ENCODE assay signal across 8 mouse cellular contexts in the genomic region with DNA sequence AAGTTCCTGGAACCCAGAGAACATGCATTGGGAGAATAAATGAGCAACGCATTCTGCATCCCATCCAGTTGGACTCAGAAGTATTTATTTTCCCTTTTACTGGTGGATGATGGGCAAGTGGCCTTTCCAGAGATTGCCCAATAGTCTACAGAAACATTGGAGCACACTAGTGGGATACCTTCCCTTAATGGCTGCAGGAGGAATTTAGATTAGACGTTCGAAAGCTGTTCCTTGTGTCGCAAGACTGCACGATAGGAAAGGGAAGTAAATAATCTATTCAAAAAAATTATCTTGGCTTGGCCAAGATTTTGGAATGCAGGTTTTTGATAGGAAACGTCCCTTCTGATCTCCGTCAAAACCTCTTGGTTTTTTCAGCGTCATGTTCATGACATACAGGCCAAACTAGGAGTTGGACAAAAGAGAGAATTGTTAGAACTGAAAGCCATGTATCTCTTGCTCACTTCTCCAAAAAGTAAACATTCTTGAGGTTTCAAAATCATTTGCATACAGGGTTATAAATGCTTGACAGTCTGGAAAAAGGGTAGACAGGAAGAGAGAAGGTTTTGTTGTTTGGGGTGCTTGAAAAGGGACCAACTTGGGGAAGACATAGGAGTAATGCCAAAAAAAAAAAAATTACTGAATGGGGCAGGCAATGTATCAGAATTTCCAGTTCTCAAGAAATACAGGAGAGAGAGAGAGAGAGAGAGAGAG. TPM values are rescaled to one million over a fixed set of nuclear protein-coding genes. Genes with fewer than 3 reads are reported as not detected.
DNase-seq lines count a peak whose midpoint lies in the region; ATAC-seq and TF ChIP-seq lines count a peak whose summit lies in the region.

No protein-coding gene starts in this region.

- 0 out of 2 replicates have a peak, but pooled peaks cover 2% of the 10 kb centered on the region for H3K4me1 ChIP-seq in spleen, adult 2 months (ENCODE audit: control insufficient read depth, insufficient read depth, insufficient read length)
- H3K4me1 ChIP-seq in heart, embryonic 13.5 days = peaks cover 43% of the 10 kb centered on the region
- peaks cover 73% of the 10 kb centered on the region for H3K4me1 ChIP-seq in liver, embryonic 15.5 days (replicated peaks)
- peaks cover 5% of the 10 kb centered on the region; the same call in 1 of the 2 replicates for H3K4me1 ChIP-seq in stomach, embryonic 14.5 days (ENCODE audit: control insufficient read depth, insufficient read depth, low read length)

- H3K36me3 ChIP-seq in spleen, adult 2 months (ENCODE audit: control insufficient read depth, insufficient read depth, low read length) = no peaks in the 10 kb centered on the region
- H3K36me3 ChIP-seq in heart, embryonic 13.5 days = no peaks in the 10 kb centered on the region; the same call in 1 of the 2 replicates
- no peaks in the 10 kb centered on the region for H3K36me3 ChIP-seq in liver, embryonic 15.5 days (replicated peaks)
- peaks cover 3% of the 10 kb centered on the region; the same call in 1 of the 2 replicates for H3K36me3 ChIP-seq in stomach, embryonic 14.5 days (ENCODE audit: control insufficient read depth, insufficient read depth, low read length)

- intact Hi-C loops in gastrocnemius, postnatal 14 days (cut with DNase I; ENCODE audit: low total_unique reads) = no loop called here

- no peak for ATAC-seq in heart, embryonic 13.5 days (ENCODE audit: extremely low read depth, insufficient number of reproducible peaks, low FRiP score, low TSS enrichment)
- no peak for ATAC-seq in liver, embryonic 15.5 days (ENCODE audit: insufficient read depth)
- ATAC-seq in stomach, embryonic 14.5 days (ENCODE audit: insufficient number of reproducible peaks, insufficient read depth, low FRiP score, low read depth) = no peak

- DNase-seq in spleen, adult 2 months (ENCODE audit: low read depth in 1 of 2, low spot score in 2 of 2) = peak in 1 of 2 experiments; percentile 8
- no peak for DNase-seq in spleen, postnatal 10 days (ENCODE audit: low spot score in 2 of 2)
- DNase-seq in gastrocnemius, postnatal 14 days = no peak
- no peak for DNase-seq in embryo, embryonic 10.5 days (ENCODE audit: low spot score)
- DNase-seq in MN1 (ENCODE audit: low spot score) = no peak

- no peak overlapping the region; the same call in 1 of the 2 replicates for H3K27ac ChIP-seq in spleen, adult 2 months (ENCODE audit: insufficient read depth, low read length)
- H3K27ac ChIP-seq in heart, embryonic 13.5 days (replicated peaks) = peak overlapping the region; percentile 99
- H3K27ac ChIP-seq in liver, embryonic 15.5 days (replicated peaks) = peak overlapping the region; percentile 96
- H3K27ac ChIP-seq in stomach, embryonic 14.5 days (ENCODE audit: low read length) = no peak overlapping the region

- no peaks in the 10 kb centered on the region for H3K9me3 ChIP-seq in heart, embryonic 13.5 days
- no peaks in the 10 kb centered on the region for H3K9me3 ChIP-seq in liver, embryonic 15.5 days (replicated peaks)
- H3K9me3 ChIP-seq in stomach, embryonic 14.5 days (ENCODE audit: control insufficient read depth, low read depth, low read length) = no peaks in the 10 kb centered on the region

- 68% methylated on average over 8 of the region's 8 CpGs for WGBS in spleen, adult 2 months
- 52% methylated on average over 8 of the region's 8 CpGs for WGBS in heart, embryonic 13.5 days
- WGBS in liver, embryonic 15.5 days (ENCODE audit: insufficient replicate concordance) = 30% methylated on average over 8 of the region's 8 CpGs
- 78% methylated on average over 8 of the region's 8 CpGs for WGBS in stomach, embryonic 14.5 days

- peak overlapping the region; percentile 92 for H3K4me2 ChIP-seq in heart, embryonic 13.5 days
- H3K4me2 ChIP-seq in liver, embryonic 15.5 days = peak overlapping the region; percentile 98
- peak overlapping the region; percentile 86 for H3K4me2 ChIP-seq in stomach, embryonic 14.5 days (replicated peaks; ENCODE audit: low read depth, low read length)

- no peak for TF ChIP-seq POLR2A in spleen, adult 2 months (IDR thresholded peaks at IDR 0.05; ENCODE audit: low read depth, low read length)

- H3K27me3 ChIP-seq in spleen, adult 2 months (ENCODE audit: control insufficient read depth, insufficient read depth, low read length) = no peaks in the 10 kb centered on the region
- no peaks in the 10 kb centered on the region for H3K27me3 ChIP-seq in heart, embryonic 13.5 days (replicated peaks)
- no peaks in the 10 kb centered on the region for H3K27me3 ChIP-seq in liver, embryonic 15.5 days
- no peaks in the 10 kb centered on the region for H3K27me3 ChIP-seq in stomach, embryonic 14.5 days (ENCODE audit: control insufficient read depth, insufficient read depth, low read length)

- peak overlapping the region; percentile 91 for H3K9ac ChIP-seq in heart, embryonic 13.5 days
- peak overlapping the region; percentile 88; the same call in 1 of the 2 replicates for H3K9ac ChIP-seq in liver, embryonic 15.5 days
- no peak overlapping the region for H3K9ac ChIP-seq in stomach, embryonic 14.5 days (replicated peaks; ENCODE audit: low read depth, low read length)

- peak overlapping the region; percentile 98; the same call in 1 of the 2 replicates for H3K4me3 ChIP-seq in spleen, adult 2 months (ENCODE audit: extremely low read depth, insufficient read depth, insufficient read length)
- peak overlapping the region; percentile 90 for H3K4me3 ChIP-seq in heart, embryonic 13.5 days
- H3K4me3 ChIP-seq in liver, embryonic 15.5 days (replicated peaks) = peak overlapping the region; percentile 87
- H3K4me3 ChIP-seq in stomach, embryonic 14.5 days (ENCODE audit: low read depth, low read length) = peak overlapping the region; percentile 94; the same call in 1 of the 2 replicates

- no peak for TF ChIP-seq CTCF in spleen, adult 2 months (IDR thresholded peaks at IDR 0.05; ENCODE audit: extremely low read depth, insufficient read depth, insufficient read length, insufficient replicate concordance)

RNA-seq across cellular contexts. Expression of a gene that starts 2.0 kb away (rescaled TPM):
- polyA plus RNA-seq in spleen, adult 2 months (2012; rRNA removed) = 34.8 and 52.5 TPM in 2 replicates
- polyA plus RNA-seq in heart, embryonic 13.5 days (2015; fragmentation: Nextera tagmentation; extraction: Ambion mirVana) = 28.2 and 28.9 TPM in 2 replicates
- 17.4 TPM in 2 replicates for polyA plus RNA-seq in liver, embryonic 15.5 days (2015; fragmentation: Nextera tagmentation; extraction: Ambion mirVana)
- 32.9 and 38.3 TPM in 2 replicates for polyA plus RNA-seq in stomach, embryonic 14.5 days (2014; fragmentation: Nextera tagmentation; extraction: Ambion mirVana)
- total RNA-seq in gastrocnemius, postnatal 14 days (2021) = 10 to 100 TPM; 26.3 to 39.9 TPM

Comparison
In these comparisons a context has a peak if more than half of its experiments do, and no peak if none do; other contexts are left out.
1. H3K27ac ChIP-seq: peak in heart, embryonic 13.5 days (single experiment) and liver, embryonic 15.5 days (single experiment); none in spleen, adult 2 months (single experiment) and stomach, embryonic 14.5 days (single experiment).
2. Peak in every context shown above with its lines, with median percentiles within 50 percentile points of each other: H3K4me3 ChIP-seq and H3K4me2 ChIP-seq.